Mouse (Mus musculus) embryonic facial prominence, embryonic 14.5 days (tissue): ENCODE data around the gene Vat1. TPM values are rescaled to one million over a fixed set of nuclear protein-coding genes. Genes with fewer than 3 reads are reported as not detected.

Source experiments
- ATAC-seq: fragments of 200-750 bp; cut with Nextera tagmentation; 2 replicates; pipeline ENCODE4 v1.8.0; 2017; ENCODE audit warnings: low read depth, moderate number of reproducible peaks, moderate TSS enrichment
- DNase-seq: peaks from one replicate; pipeline ENCODE4 v3.0.0-alpha.2; 2015; ENCODE audit warnings: low spot score
- H3K27ac ChIP-seq: fragments of 300-500 bp; sonication (generic); replicated peaks from 2 replicates; pipeline ENCODE4 v1.5.1; 2014; ENCODE audit warnings: low read depth, mild to moderate bottlenecking, low read length, moderate library complexity
- H3K27me3 ChIP-seq: fragments of 300-500 bp; sonication (generic); replicated peaks from 2 replicates; pipeline ENCODE4 v1.6.1; 2014; ENCODE audit warnings: low read length; ENCODE audit not compliant: control insufficient read depth, insufficient read depth
- H3K36me3 ChIP-seq: fragments of 300-500 bp; sonication (generic); 2 replicates; pipeline ENCODE4 v1.6.1; 2014; ENCODE audit warnings: low read length, mixed read lengths; ENCODE audit not compliant: control insufficient read depth, insufficient read depth
- H3K4me1 ChIP-seq: fragments of 300-500 bp; sonication (generic); 2 replicates; pipeline ENCODE4 v1.6.1; 2014; ENCODE audit warnings: antibody characterized with exemption, low read length; ENCODE audit not compliant: control insufficient read depth, insufficient read depth
- H3K4me2 ChIP-seq: fragments of 300-500 bp; sonication (generic); 2 replicates; pipeline ENCODE4 v1.6.1; 2014; ENCODE audit warnings: low read depth, mild to moderate bottlenecking, low read length, moderate library complexity, mixed read lengths
- H3K4me3 ChIP-seq: fragments of 300-500 bp; sonication (generic); 2 replicates; pipeline ENCODE4 v1.5.1; 2014; ENCODE audit warnings: low read depth, mild to moderate bottlenecking, low read length
- H3K9ac ChIP-seq: fragments of 300-500 bp; sonication (generic); 2 replicates; pipeline ENCODE4 v1.6.1; 2014; ENCODE audit warnings: low read depth, mild to moderate bottlenecking, low read length, moderate library complexity, mixed read lengths
- H3K9me3 ChIP-seq: fragments of 300-500 bp; sonication (generic); 2 replicates; pipeline ENCODE4 v1.6.1; 2016; ENCODE audit warnings: low read length; ENCODE audit not compliant: control insufficient read depth
- WGBS: fragments of 180-500 bp; shearing (Covaris S2); extraction: QIAGEN DNeasy Blood & Tissue Kit; methylation state at CpG from one replicate; pipeline ENCODE4 v1.1.7; 2014; 5-methylcytosine and 5-hydroxymethylcytosine counted together
- polyA plus RNA-seq: library from polyadenylated mRNA; unstranded; fragments of >200 nt; fragmentation: Nextera tagmentation; extraction: Ambion mirVana; gene quantifications from 2 replicates; pipeline ENCODE4 v1.2.1, GENCODE M21; 2014

The Vat1 gene
- 50.4 and 51.0 TPM in 2 replicates for polyA plus RNA-seq

- Histone ChIP-seq H3K9me3 (no peaks in the 10 kb centered on the region), H3K27ac (peak within 1 kb of the TSS; percentile 79), H3K36me3 (peaks cover 18% of the 10 kb centered on the region), H3K4me2 (peak within 1 kb of the TSS; percentile 96), H3K4me3 (peak within 1 kb of the TSS; percentile 85), H3K27me3 (no peaks in the 10 kb centered on the region), H3K4me1 (peaks cover 20% of the 10 kb centered on the region), H3K9ac (peak within 1 kb of the TSS; percentile 73)
- peak; percentile 87 for DNase-seq
- WGBS = 1% methylated on average over 27 of the region's 60 CpGs
- ATAC-seq = peak; percentile 53
These were observed at the start of gene Vat1 for GRCm38 (mm10) chr11:101465869-101466551. TSS of gene Vat1 (minus strand) at chr11:101466230.

DNA sequence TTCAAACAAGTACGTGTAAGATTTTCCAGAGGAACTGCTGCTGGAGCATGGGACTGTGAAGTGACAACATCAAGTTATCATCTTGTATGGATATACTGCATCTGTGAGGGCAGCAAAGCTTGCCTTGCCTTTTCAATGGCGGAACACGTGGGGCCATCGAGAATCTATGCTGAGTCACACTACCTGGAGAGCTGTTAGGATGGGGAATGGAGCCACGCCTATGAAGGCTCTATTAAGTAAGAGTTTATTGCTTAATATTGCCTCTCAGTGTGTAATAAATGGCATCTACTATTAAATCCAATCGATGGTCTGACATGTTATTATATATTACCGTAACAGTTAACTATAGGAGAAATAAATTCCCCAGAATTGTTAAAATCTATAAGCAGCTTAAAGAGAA lies 41.1 kb upstream of the Vat1 start:
- Histone ChIP-seq H3K4me2 (no peak overlapping the region), H3K27ac (no peak overlapping the region), H3K4me1 (no peaks in the 10 kb centered on the region), H3K27me3 (no peaks in the 10 kb centered on the region), H3K36me3 (peaks cover 39% of the 10 kb centered on the region), H3K9ac (no peak overlapping the region), H3K9me3 (no peaks in the 10 kb centered on the region), H3K4me3 (no peak overlapping the region)
- no peak for ATAC-seq
- 94% methylated on average over 7 of the region's 7 CpGs for WGBS
- DNase-seq = no peak

GRCm38 (mm10) chr11:101506269-101506780 lies 40.3 kb upstream of the Vat1 start:
- Histone ChIP-seq H3K4me2 (no peak overlapping the region), H3K4me1 (no peaks in the 10 kb centered on the region), H3K27me3 (no peaks in the 10 kb centered on the region), H3K9me3 (no peaks in the 10 kb centered on the region), H3K9ac (no peak overlapping the region), H3K4me3 (no peak overlapping the region), H3K27ac (no peak overlapping the region), H3K36me3 (peaks cover 41% of the 10 kb centered on the region)
- DNase-seq = no peak
- no peak for ATAC-seq
- WGBS = 91% methylated on average over 5 of the region's 5 CpGs

GRCm38 (mm10) chr11:101486126-101486525 lies 20.1 kb upstream of the Vat1 start:
- H3K36me3 ChIP-seq = peaks cover 26% of the 10 kb centered on the region; the same call in 1 of the 2 replicates
- no peak overlapping the region for H3K4me2 ChIP-seq
- ATAC-seq = no peak
- no peaks in the 10 kb centered on the region for H3K27me3 ChIP-seq
- H3K9me3 ChIP-seq = no peaks in the 10 kb centered on the region
- no peaks in the 10 kb centered on the region for H3K4me1 ChIP-seq
- no peak overlapping the region for H3K9ac ChIP-seq
- no peak for DNase-seq
- WGBS = 78% methylated on average over 6 of the region's 6 CpGs
- no peak overlapping the region for H3K27ac ChIP-seq
- H3K4me3 ChIP-seq = no peak overlapping the region

DNA sequence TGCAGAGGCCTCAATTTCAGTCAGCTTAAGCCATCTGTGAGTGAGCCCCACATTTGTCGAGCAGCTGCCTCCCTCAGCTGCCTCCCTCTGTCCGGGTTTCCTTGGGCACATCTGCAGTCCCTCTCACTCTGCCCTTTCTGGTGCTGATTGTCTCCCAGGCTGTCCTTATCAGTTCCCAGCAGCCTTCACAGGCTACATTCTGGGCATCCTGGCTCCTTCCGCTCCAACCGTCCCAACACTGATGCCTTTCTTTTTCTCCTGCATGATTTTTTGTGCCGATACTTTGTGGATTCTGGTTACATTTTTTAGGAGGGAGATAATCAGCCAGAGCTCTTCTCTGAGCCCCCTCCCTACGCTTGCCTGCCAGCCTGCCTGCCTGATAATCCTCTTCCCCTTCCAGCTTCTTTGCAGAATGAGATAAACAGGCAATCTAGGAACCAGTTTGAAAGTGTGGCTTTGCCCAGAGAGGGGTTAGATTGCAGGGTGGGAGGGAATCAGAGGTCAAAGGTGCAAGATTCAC lies 19.5 kb upstream of the Vat1 start:
- H3K4me3 ChIP-seq = no peak overlapping the region
- 50% methylated on average over 6 of the region's 6 CpGs for WGBS
- no peaks in the 10 kb centered on the region for H3K4me1 ChIP-seq
- DNase-seq (peak; percentile 41), ATAC-seq (no peak; the same call in 1 of the 2 replicates)
- H3K27ac ChIP-seq = no peak overlapping the region
- no peaks in the 10 kb centered on the region for H3K9me3 ChIP-seq
- no peak overlapping the region for H3K9ac ChIP-seq
- H3K36me3 ChIP-seq = peaks cover 26% of the 10 kb centered on the region; the same call in 1 of the 2 replicates
- no peak overlapping the region for H3K4me2 ChIP-seq
- H3K27me3 ChIP-seq = no peaks in the 10 kb centered on the region

DNA sequence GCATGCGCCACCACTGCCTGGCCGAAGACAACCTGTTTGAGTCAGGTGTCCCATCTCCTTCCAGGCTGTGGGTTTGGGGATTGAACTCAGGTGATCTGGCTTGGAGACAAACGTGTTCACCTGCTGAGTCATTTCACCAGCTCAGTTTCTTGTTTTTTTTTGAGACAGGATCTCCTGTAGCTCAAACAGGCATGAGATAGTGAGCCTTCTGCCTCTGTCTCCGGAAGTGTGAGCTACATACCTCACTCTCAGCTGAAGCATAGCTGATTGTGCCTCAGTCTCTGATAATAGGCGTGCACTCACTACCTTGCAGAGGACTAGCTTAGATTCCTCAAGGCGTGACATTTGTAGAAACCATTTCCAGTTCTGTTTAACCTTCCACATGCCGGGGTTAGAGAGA lies 18.8 kb upstream of the Vat1 start:
- no peak overlapping the region for H3K27ac ChIP-seq
- no peak for DNase-seq
- no peak overlapping the region for H3K4me2 ChIP-seq
- no peaks in the 10 kb centered on the region for H3K4me1 ChIP-seq
- 81% methylated on average over 7 of the region's 7 CpGs for WGBS
- no peaks in the 10 kb centered on the region for H3K9me3 ChIP-seq
- ATAC-seq = no peak
- no peak overlapping the region for H3K9ac ChIP-seq
- H3K27me3 ChIP-seq = no peaks in the 10 kb centered on the region
- H3K36me3 ChIP-seq = peaks cover 23% of the 10 kb centered on the region; the same call in 1 of the 2 replicates
- H3K4me3 ChIP-seq = no peak overlapping the region

- Histone ChIP-seq H3K4me1 (0 out of 2 replicates have a peak, but pooled peaks cover under 1% of the 10 kb centered on the region), H3K4me3 (no peak overlapping the region), H3K27me3 (no peaks in the 10 kb centered on the region), H3K4me2 (no peak overlapping the region), H3K9ac (no peak overlapping the region), H3K27ac (no peak overlapping the region), H3K36me3 (peaks cover 17% of the 10 kb centered on the region; the same call in 1 of the 2 replicates), H3K9me3 (no peaks in the 10 kb centered on the region)
- DNase-seq (no peak), ATAC-seq (no peak)
- WGBS = 87% methylated on average over 6 of the region's 6 CpGs
These were observed 18.2 kb upstream of the Vat1 start for GRCm38 (mm10) chr11:101484245-101484644.

GRCm38 (mm10) chr11:101483804-101484203 lies 17.8 kb upstream of the Vat1 start:
- no peaks in the 10 kb centered on the region for H3K27me3 ChIP-seq
- H3K4me3 ChIP-seq = no peak overlapping the region
- H3K4me1 ChIP-seq = 0 out of 2 replicates have a peak, but pooled peaks cover 4% of the 10 kb centered on the region
- no peak overlapping the region for H3K27ac ChIP-seq
- H3K9me3 ChIP-seq = no peaks in the 10 kb centered on the region
- no peak overlapping the region for H3K4me2 ChIP-seq
- WGBS = 43% methylated on average over 3 of the region's 3 CpGs
- peaks cover 15% of the 10 kb centered on the region; the same call in 1 of the 2 replicates for H3K36me3 ChIP-seq
- no peak overlapping the region for H3K9ac ChIP-seq
- ATAC-seq = no peak
- no peak for DNase-seq
